Mouse (Mus musculus) midbrain, embryonic 16.5 days (tissue): ENCODE data around the gene Dna2. TPM values are rescaled to one million over a fixed set of nuclear protein-coding genes. Genes with fewer than 3 reads are reported as not detected.

Experiments
- ATAC-seq: fragments of 200-750 bp; cut with Nextera tagmentation; 2 replicates; pipeline ENCODE4 v1.8.0; 2017; ENCODE audit warnings: moderate TSS enrichment
- H3K27ac ChIP-seq: fragments of 300-500 bp; sonication (generic); 2 replicates; pipeline ENCODE4 v1.5.1; 2014; ENCODE audit warnings: mild to moderate bottlenecking, low read length, mixed read lengths
- H3K27me3 ChIP-seq: fragments of 300-500 bp; sonication (generic); 2 replicates; pipeline ENCODE4 v1.6.1; 2014; ENCODE audit warnings: low read depth, low read length, mixed read lengths; ENCODE audit not compliant: control insufficient read depth, insufficient read depth
- H3K36me3 ChIP-seq: fragments of 300-500 bp; sonication (generic); 2 replicates; pipeline ENCODE4 v1.6.1; 2014; ENCODE audit warnings: mild to moderate bottlenecking, low read length, moderate library complexity, mixed read lengths; ENCODE audit not compliant: control insufficient read depth, insufficient read depth
- H3K4me1 ChIP-seq: fragments of 300-500 bp; sonication (generic); 2 replicates; pipeline ENCODE4 v1.6.1; 2014; ENCODE audit warnings: mild to moderate bottlenecking, low read length, mixed read lengths; ENCODE audit not compliant: control insufficient read depth, insufficient read depth
- H3K4me2 ChIP-seq: fragments of 300-500 bp; sonication (generic); 2 replicates; pipeline ENCODE4 v1.6.1; 2014; ENCODE audit warnings: mild to moderate bottlenecking, low read length, mixed read lengths
- H3K4me3 ChIP-seq: fragments of 300-500 bp; sonication (generic); 2 replicates; pipeline ENCODE4 v1.5.1; 2014; ENCODE audit warnings: low read depth, mild to moderate bottlenecking, low read length, moderate library complexity, mixed read lengths
- H3K9ac ChIP-seq: fragments of 300-500 bp; sonication (generic); 2 replicates; pipeline ENCODE4 v1.6.1; 2014; ENCODE audit warnings: low read depth, low read length, mixed read lengths
- H3K9me3 ChIP-seq: fragments of 300-500 bp; sonication (generic); replicated peaks from 2 replicates; pipeline ENCODE4 v1.6.1; 2014; ENCODE audit warnings: mild to moderate bottlenecking, low read length, mixed read lengths; ENCODE audit not compliant: control insufficient read depth, poor library complexity, severe bottlenecking
- WGBS: fragments of 180-500 bp; shearing (Covaris S2); extraction: QIAGEN DNeasy Blood & Tissue Kit; methylation state at CpG from one replicate; pipeline ENCODE4 v1.1.7; 2014; 5-methylcytosine and 5-hydroxymethylcytosine counted together
- polyA plus RNA-seq: library from polyadenylated mRNA; unstranded; fragments of >200 nt; fragmentation: Nextera tagmentation; extraction: Ambion mirVana; gene quantifications from 2 replicates; pipeline ENCODE4 v1.2.1, GENCODE M21; 2015

Gene Dna2
- polyA plus RNA-seq, 1 experiment from 2014 or later, result 3.5 TPM

GRCm38 (mm10) chr10:63021702-63022101, 74.9 kb downstream of the Dna2 start:
- ATAC-seq, result no peak
- no peak overlapping the region for H3K27ac ChIP-seq
- H3K36me3 ChIP-seq, result peaks cover 3% of the 10 kb centered on the region; the same call in 1 of the 2 replicates
- H3K9ac ChIP-seq, result peak overlapping the region; percentile 98; the same call in 1 of the 2 replicates
- WGBS, result 25% methylated on average over 4 of the region's 4 CpGs
- no peaks in the 10 kb centered on the region for H3K27me3 ChIP-seq
- H3K4me1 ChIP-seq, result peaks cover 47% of the 10 kb centered on the region
- H3K4me2 ChIP-seq, result peak overlapping the region; percentile 71
- H3K9me3 ChIP-seq, result no peaks in the 10 kb centered on the region
- peak overlapping the region; percentile 96 for H3K4me3 ChIP-seq

GRCm38 (mm10) chr10:63022541-63023120, 75.8 kb downstream of the Dna2 start:
- ATAC-seq, result no peak
- Histone ChIP-seq H3K27ac (peak overlapping the region; percentile 100), H3K36me3 (peaks cover 3% of the 10 kb centered on the region; the same call in 1 of the 2 replicates), H3K9me3 (no peaks in the 10 kb centered on the region), H3K4me3 (peak overlapping the region; percentile 96), H3K27me3 (no peaks in the 10 kb centered on the region), H3K4me1 (peaks cover 55% of the 10 kb centered on the region), H3K4me2 (peak overlapping the region; percentile 71), H3K9ac (peak overlapping the region; percentile 98)
- WGBS, result under 1% methylated on average over 27 of the region's 27 CpGs

GRCm38 (mm10) chr10:63023121-63023748, 76.4 kb downstream of the Dna2 start:
- Histone ChIP-seq H3K4me2 (peak overlapping the region; percentile 71), H3K9me3 (no peaks in the 10 kb centered on the region), H3K9ac (peak overlapping the region; percentile 98), H3K4me3 (peak overlapping the region; percentile 96), H3K36me3 (no peaks in the 10 kb centered on the region), H3K27ac (peak overlapping the region; percentile 100), H3K27me3 (no peaks in the 10 kb centered on the region), H3K4me1 (peaks cover 55% of the 10 kb centered on the region)
- peak; percentile 46 for ATAC-seq
- under 1% methylated on average over 66 of the region's 68 CpGs for WGBS

Other genes with a start within 250 kb of the Dna2 start
- gene Stox1, start 220.9 kb upstream of the Dna2 start, polyA plus RNA-seq, result 3.5 and 5.4 TPM in 2 replicates
- 88.7 and 102 TPM in 2 replicates for gene Ccar1, start 154.7 kb upstream of the Dna2 start, polyA plus RNA-seq
- gene Tet1, start 38.0 kb upstream of the Dna2 start, polyA plus RNA-seq, result 42.0 and 42.4 TPM in 2 replicates
- 15.1 and 15.4 TPM in 2 replicates for gene Slc25a16, start 26.4 kb upstream of the Dna2 start, polyA plus RNA-seq
- gene Rufy2, start 33.2 kb downstream of the Dna2 start, polyA plus RNA-seq, result 61.2 and 63.0 TPM in 2 replicates
- 140 and 167 TPM in 2 replicates for gene Hnrnph3, start 77.2 kb downstream of the Dna2 start, polyA plus RNA-seq
- 0.77 and 0.80 TPM in 2 replicates for gene Pbld2, start 77.3 kb downstream of the Dna2 start, polyA plus RNA-seq
- gene Pbld1, start 113.1 kb downstream of the Dna2 start, polyA plus RNA-seq, result 0.50 TPM in 2 replicates
- 2.3 and 2.6 TPM in 2 replicates for gene Atoh7, start 152.6 kb downstream of the Dna2 start, polyA plus RNA-seq